Mouse (Mus musculus) lung, postnatal 0 days (tissue): Measurements from ENCODE around the gene Lipi. TPM values are rescaled to one million over a fixed set of nuclear protein-coding genes. Genes with fewer than 3 reads are reported as not detected.
A peak's percentile ranks its signal among the peaks of the same experiment; 100 is the strongest.

Experiments used
- ATAC-seq: fragments of 200-750 bp; cut with Nextera tagmentation; 2 replicates; pipeline ENCODE4 v1.8.0; 2017; ENCODE audit warnings: moderate library complexity
- DNase-seq: peaks from one replicate; pipeline ENCODE4 v3.0.0-alpha.2; 2016; ENCODE audit warnings: low spot score
- H3K27ac ChIP-seq: fragments of 300-500 bp; sonication (generic); 2 replicates; pipeline ENCODE4 v1.5.1; 2014; ENCODE audit warnings: antibody characterized with exemption, mild to moderate bottlenecking, low read length, mixed read lengths
- H3K27me3 ChIP-seq: fragments of 300-500 bp; sonication (generic); replicated peaks from 2 replicates; pipeline ENCODE4 v1.6.1; 2014; ENCODE audit warnings: low read length, mixed read lengths; ENCODE audit not compliant: insufficient read depth
- H3K36me3 ChIP-seq: fragments of 300-500 bp; sonication (generic); 2 replicates; pipeline ENCODE4 v1.6.1; 2014; ENCODE audit warnings: low read length, mixed read lengths; ENCODE audit not compliant: insufficient read depth
- H3K4me1 ChIP-seq: fragments of 300-500 bp; sonication (generic); 2 replicates; pipeline ENCODE4 v1.6.1; 2014; ENCODE audit warnings: antibody characterized with exemption, low read depth, low read length, mixed read lengths; ENCODE audit not compliant: insufficient read depth
- H3K4me2 ChIP-seq: fragments of 300-500 bp; sonication (generic); replicated peaks from 2 replicates; pipeline ENCODE4 v1.6.1; 2014; ENCODE audit warnings: low read depth, mild to moderate bottlenecking, low read length, moderate library complexity, mixed read lengths
- H3K4me3 ChIP-seq: fragments of 300-500 bp; sonication (generic); 2 replicates; pipeline ENCODE4 v1.5.1; 2014; ENCODE audit warnings: low read depth, low read length
- H3K9ac ChIP-seq: fragments of 300-500 bp; sonication (generic); replicated peaks from 2 replicates; pipeline ENCODE4 v1.6.1; 2014; ENCODE audit warnings: low read depth, mild to moderate bottlenecking
- H3K9me3 ChIP-seq: fragments of 300-500 bp; sonication (generic); 2 replicates; pipeline ENCODE4 v1.6.1; 2016; ENCODE audit warnings: low read length, mixed read lengths
- CTCF ChIP-seq: IDR thresholded peaks from 2 replicates; pipeline ENCODE4 v1.5.1; 2016; ENCODE audit warnings: antibody characterized with exemption, mild to moderate bottlenecking
- EP300 ChIP-seq: IDR thresholded peaks from 2 replicates; pipeline ENCODE4 v1.6.1; 2016; ENCODE audit warnings: antibody characterized with exemption, mild to moderate bottlenecking, control low read depth
- WGBS: fragments of 180-500 bp; shearing (Covaris S2); extraction: QIAGEN DNeasy Blood & Tissue Kit; methylation state at CpG from one replicate; pipeline ENCODE4 v1.1.7; 2014; 5-methylcytosine and 5-hydroxymethylcytosine counted together
- polyA plus RNA-seq: library from polyadenylated mRNA; unstranded; fragments of >200 nt; fragmentation: Nextera tagmentation; extraction: Ambion mirVana; gene quantifications from 2 replicates; pipeline ENCODE4 v1.2.1, GENCODE M21; 2015

The Lipi gene
- polyA plus RNA-seq, 1 experiment from 2014 or later, result not detected

GRCm38 (mm10) chr16:75592671-75593500 lies 7.0 kb upstream of the Lipi start, which contains the start of gene Rbm11:
Gene Rbm11 (plus strand): TSS chr16:75592844.
- DNase-seq, result peak; percentile 80
- WGBS, result under 1% methylated on average over 44 of the region's 55 CpGs

GRCm38 (mm10) chr16:75586466-75586865 lies 605 bp upstream of the Lipi start:
- H3K27ac ChIP-seq, result no peak overlapping the region
- H3K4me3 ChIP-seq, result no peak overlapping the region
- TF ChIP-seq CTCF (no peak), EP300 (no peak)
- H3K36me3 ChIP-seq, result no peaks in the 10 kb centered on the region
- H3K4me2 ChIP-seq, result no peak overlapping the region
- H3K4me1 ChIP-seq, result no peaks in the 10 kb centered on the region
- no peak overlapping the region for H3K9ac ChIP-seq
- H3K9me3 ChIP-seq, result no peaks in the 10 kb centered on the region
- ATAC-seq (no peak), DNase-seq (no peak)
- WGBS, result 21% methylated on average over 3 of the region's 3 CpGs
- H3K27me3 ChIP-seq, result no peaks in the 10 kb centered on the region

More at GRCm38 (mm10) chr16:75592671-75593500, 7.0 kb upstream of the Lipi start, which contains the start of gene Rbm11:
- H3K27me3 ChIP-seq, result no peaks in the 10 kb centered on the region
- peak within 1 kb of the TSS; percentile 90 for H3K4me2 ChIP-seq
- ATAC-seq, result peak; percentile 99
- peak within 1 kb of the TSS; percentile 64 for H3K4me3 ChIP-seq
- peak within 1 kb of the TSS; percentile 12; the same call in 1 of the 2 replicates for H3K9ac ChIP-seq
- no peaks in the 10 kb centered on the region for H3K9me3 ChIP-seq
- no peaks in the 10 kb centered on the region for H3K36me3 ChIP-seq
- H3K27ac ChIP-seq, result no peak within 1 kb of the TSS
- TF ChIP-seq CTCF (no peak), EP300 (no peak)
- H3K4me1 ChIP-seq, result no peaks in the 10 kb centered on the region

- DNase-seq (no peak), ATAC-seq (no peak)
- no peaks in the 10 kb centered on the region for H3K36me3 ChIP-seq
- WGBS, result 65% methylated on average over 5 of the region's 5 CpGs
- no peak for TF ChIP-seq EP300
- no peak for TF ChIP-seq CTCF
- no peaks in the 10 kb centered on the region for H3K4me1 ChIP-seq
- H3K27ac ChIP-seq, result no peak overlapping the region
- no peaks in the 10 kb centered on the region for H3K27me3 ChIP-seq
- H3K4me2 ChIP-seq, result no peak overlapping the region
- H3K9ac ChIP-seq, result no peak overlapping the region
- no peak overlapping the region for H3K4me3 ChIP-seq
- H3K9me3 ChIP-seq, result no peaks in the 10 kb centered on the region
These were observed 3.6 kb downstream of the Lipi start for GRCm38 (mm10) chr16:75582279-75582678.

- Histone ChIP-seq H3K27ac (no peak overlapping the region), H3K36me3 (no peaks in the 10 kb centered on the region), H3K4me3 (no peak overlapping the region), H3K27me3 (no peaks in the 10 kb centered on the region), H3K9me3 (no peaks in the 10 kb centered on the region), H3K4me2 (no peak overlapping the region), H3K9ac (no peak overlapping the region), H3K4me1 (no peaks in the 10 kb centered on the region)
- TF ChIP-seq CTCF, result no peak
- WGBS, result 89% methylated on average over 2 of the region's 2 CpGs
- ATAC-seq (no peak), DNase-seq (no peak)
These were observed 23.0 kb downstream of the Lipi start for GRCm38 (mm10) chr16:75562910-75563309.

- Histone ChIP-seq H3K4me3 (no peak overlapping the region), H3K9me3 (no peaks in the 10 kb centered on the region), H3K9ac (no peak overlapping the region), H3K4me2 (no peak overlapping the region), H3K27me3 (no peaks in the 10 kb centered on the region), H3K27ac (no peak overlapping the region), H3K4me1 (no peaks in the 10 kb centered on the region), H3K36me3 (no peaks in the 10 kb centered on the region)
- DNase-seq (no peak), ATAC-seq (no peak)
- no peak for TF ChIP-seq CTCF
- TF ChIP-seq EP300, result no peak
- WGBS, result 55% methylated on average over 1 of the region's 1 CpGs
These were observed 40.6 kb downstream of the Lipi start for GRCm38 (mm10) chr16:75545310-75545709.

DNA sequence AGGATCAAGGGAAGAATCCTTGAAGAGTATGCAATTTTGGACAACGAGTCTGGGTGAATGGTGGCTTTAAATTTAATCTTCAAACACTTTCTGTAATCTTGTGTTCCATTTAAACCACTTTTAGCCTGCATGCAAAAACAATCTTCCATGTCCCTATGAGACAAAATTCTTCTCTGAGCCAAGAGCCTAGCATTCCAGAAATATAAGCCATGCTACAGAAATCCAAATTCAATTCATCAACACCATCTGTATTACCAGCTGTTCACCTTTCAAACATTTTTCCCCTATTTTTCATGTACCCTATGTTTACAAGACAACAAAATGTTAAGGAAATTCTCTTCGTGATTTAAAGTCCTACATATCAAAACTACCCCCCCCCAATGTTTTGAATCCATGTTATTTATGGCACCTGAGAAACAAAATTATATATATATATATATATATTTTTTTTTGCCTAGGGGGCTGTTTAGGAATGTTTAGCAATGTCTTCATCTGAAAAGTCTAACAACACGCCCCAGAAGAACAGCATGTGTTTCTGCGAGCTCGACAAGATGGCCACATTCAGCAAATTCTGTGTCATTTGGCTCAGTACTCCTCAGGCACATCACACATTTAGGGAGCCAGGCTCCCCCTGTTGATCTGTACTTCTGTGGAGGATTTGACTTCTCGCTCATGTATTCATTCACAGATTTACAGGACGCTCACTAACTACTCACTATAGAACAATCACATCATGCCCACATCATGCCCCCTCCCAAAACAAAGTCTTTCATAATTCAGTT lies 47.9 kb downstream of the Lipi start:
- no peak for ATAC-seq
- no peaks in the 10 kb centered on the region for H3K27me3 ChIP-seq
- no peaks in the 10 kb centered on the region for H3K4me1 ChIP-seq
- no peak overlapping the region for H3K27ac ChIP-seq
- no peak overlapping the region for H3K4me2 ChIP-seq
- H3K4me3 ChIP-seq, result no peak overlapping the region
- H3K9me3 ChIP-seq, result no peaks in the 10 kb centered on the region
- no peaks in the 10 kb centered on the region for H3K36me3 ChIP-seq
- TF ChIP-seq EP300 (no peak), CTCF (no peak)
- 77% methylated on average over 7 of the region's 7 CpGs for WGBS
- no peak overlapping the region for H3K9ac ChIP-seq
- no peak for DNase-seq
